Mouse (Mus musculus) gastrocnemius, adult 8-10 months (tissue): Measurements from ENCODE around the gene Uts2. TPM values are rescaled to one million over a fixed set of nuclear protein-coding genes. Genes with fewer than 3 reads are reported as not detected.
A peak's percentile ranks its signal among the peaks of the same experiment; 100 is the strongest.

Experiments used
- DNase-seq, 2 experiments: peaks; one replicate each; pipeline ENCODE4 v3.0.0; 2022; ENCODE audit warnings: low spot score in 2 of 2
- total RNA-seq, 4 experiments: library from RNA; stranded (reverse); gene quantifications; 2 replicates each; pipeline ENCODE4 v1.2.4; 2022

Uts2 gene
- not detected for total RNA-seq

- no peak for DNase-seq
These were observed at the start of gene Uts2 for GRCm38 (mm10) chr4:150996797-150997196. Gene Uts2, plus strand, starts transcription at chr4:150997097.

GRCm38 (mm10) chr4:150950972-150951371 lies 45.9 kb upstream of the Uts2 start:
- no peak for DNase-seq

- no peak for DNase-seq
These were observed 40.4 kb upstream of the Uts2 start for GRCm38 (mm10) chr4:150956369-150957105.

GRCm38 (mm10) chr4:150957106-150957458 lies 39.8 kb upstream of the Uts2 start:
- no peak for DNase-seq

GRCm38 (mm10) chr4:150958536-150958935 lies 38.4 kb upstream of the Uts2 start:
- DNase-seq, result peak in 1 of 2 experiments; percentile 22

GRCm38 (mm10) chr4:150962231-150962630 lies 34.7 kb upstream of the Uts2 start:
- no peak for DNase-seq

- peak in 1 of 2 experiments; percentile 14 for DNase-seq
These were observed 33.2 kb upstream of the Uts2 start for GRCm38 (mm10) chr4:150963711-150964110.

GRCm38 (mm10) chr4:150964635-150965554 lies 32.0 kb upstream of the Uts2 start:
- peak; percentile 69 to 79 for DNase-seq

GRCm38 (mm10) chr4:150965555-150965951 lies 31.3 kb upstream of the Uts2 start:
- DNase-seq, result no peak

GRCm38 (mm10) chr4:150966556-150966955 lies 30.3 kb upstream of the Uts2 start:
- no peak for DNase-seq

GRCm38 (mm10) chr4:150968956-150969355 lies 27.9 kb upstream of the Uts2 start:
- no peak for DNase-seq

GRCm38 (mm10) chr4:150973264-150973663 lies 23.6 kb upstream of the Uts2 start:
- no peak for DNase-seq

- no peak for DNase-seq
These were observed 21.8 kb upstream of the Uts2 start for GRCm38 (mm10) chr4:150975145-150975544.

- no peak for DNase-seq
These were observed 18.6 kb upstream of the Uts2 start for GRCm38 (mm10) chr4:150978156-150978910.

GRCm38 (mm10) chr4:150979455-150979854 lies 17.4 kb upstream of the Uts2 start:
- DNase-seq, result no peak

GRCm38 (mm10) chr4:150980153-150980552 lies 16.7 kb upstream of the Uts2 start:
- DNase-seq, result no peak

GRCm38 (mm10) chr4:150990148-150990547 lies 6.7 kb upstream of the Uts2 start:
- DNase-seq, result no peak

- no peak for DNase-seq
These were observed 1.7 kb downstream of the Uts2 start for GRCm38 (mm10) chr4:150998626-150999025.

- no peak for DNase-seq
These were observed 4.5 kb downstream of the Uts2 start for GRCm38 (mm10) chr4:151001397-151001796.

GRCm38 (mm10) chr4:151005656-151006318 lies 8.9 kb downstream of the Uts2 start:
- DNase-seq, result no peak

GRCm38 (mm10) chr4:151006945-151007344 lies 10.0 kb downstream of the Uts2 start:
- no peak for DNase-seq
